Mouse (Mus musculus): Measurements from ENCODE around the gene Pld2.

GRCm38 (mm10) chr11:70526211-70526610 lies 13.7 kb upstream of the Pld2 start:
- TF ChIP-seq EP300 (IDR thresholded peaks at IDR 0.05; ENCODE audit: low read depth) (no peak), CTCF (IDR thresholded peaks at IDR 0.05; ENCODE audit: low read depth) (no peak)

All from heart, postnatal 0 days (tissue).